Mouse (Mus musculus) midbrain, postnatal 0 days (tissue): Measurements from ENCODE around the gene 4632433K11Rik. TPM values are rescaled to one million over a fixed set of nuclear protein-coding genes. Genes with fewer than 3 reads are reported as not detected.
A peak's percentile ranks its signal among the peaks of the same experiment; 100 is the strongest.

Experiments
- ATAC-seq: fragments of 200-750 bp; cut with Nextera tagmentation; 2 replicates; pipeline ENCODE4 v1.8.0; 2017; ENCODE audit warnings: moderate number of reproducible peaks, mild to moderate bottlenecking, moderate TSS enrichment, moderate library complexity; ENCODE audit not compliant: low FRiP score
- DNase-seq: peaks from one replicate; pipeline ENCODE4 v3.0.0-alpha.2; 2015; ENCODE audit warnings: low spot score
- H3K27ac ChIP-seq: fragments of 300-500 bp; sonication (generic); 2 replicates; pipeline ENCODE4 v1.5.1; 2014; ENCODE audit warnings: low read depth, mild to moderate bottlenecking, low read length, mixed read lengths
- H3K27me3 ChIP-seq: fragments of 300-500 bp; sonication (generic); 2 replicates; pipeline ENCODE4 v1.6.1; 2014; ENCODE audit warnings: low read length, control low read depth, mixed read lengths; ENCODE audit not compliant: insufficient read depth
- H3K36me3 ChIP-seq: fragments of 300-500 bp; sonication (generic); 2 replicates; pipeline ENCODE4 v1.6.1; 2014; ENCODE audit warnings: low read length, control low read depth, mixed read lengths; ENCODE audit not compliant: insufficient read depth
- H3K4me1 ChIP-seq: fragments of 300-500 bp; sonication (generic); 2 replicates; pipeline ENCODE4 v1.6.1; 2014; ENCODE audit warnings: mild to moderate bottlenecking, control low read depth, antibody characterized with exemption, low read length, mixed read lengths; ENCODE audit not compliant: insufficient read depth
- H3K4me2 ChIP-seq: fragments of 300-500 bp; sonication (generic); 2 replicates; pipeline ENCODE4 v1.6.1; 2014; ENCODE audit warnings: low read depth, mild to moderate bottlenecking, low read length, mixed read lengths; ENCODE audit not compliant: poor library complexity, severe bottlenecking
- H3K4me3 ChIP-seq: fragments of 300-500 bp; sonication (generic); 2 replicates; pipeline ENCODE4 v1.5.1; 2014; ENCODE audit warnings: low read depth, mild to moderate bottlenecking, low read length, moderate library complexity
- H3K9ac ChIP-seq: fragments of 300-500 bp; sonication (generic); replicated peaks from 2 replicates; pipeline ENCODE4 v1.6.1; 2014; ENCODE audit warnings: mild to moderate bottlenecking, low read length, moderate library complexity, mixed read lengths; ENCODE audit not compliant: poor library complexity, severe bottlenecking
- H3K9me3 ChIP-seq: fragments of 300-500 bp; sonication (generic); 2 replicates; pipeline ENCODE4 v1.6.1; 2016; ENCODE audit warnings: low read length, control low read depth
- CTCF ChIP-seq: IDR thresholded peaks from 2 replicates; pipeline ENCODE4 v1.5.1; 2016; ENCODE audit warnings: antibody characterized with exemption, mild to moderate bottlenecking
- WGBS: fragments of 180-500 bp; shearing (Covaris S2); extraction: QIAGEN DNeasy Blood & Tissue Kit; methylation state at CpG from one replicate; pipeline ENCODE4 v1.1.7; 2014; 5-methylcytosine and 5-hydroxymethylcytosine counted together
- polyA plus RNA-seq: library from polyadenylated mRNA; unstranded; fragments of >200 nt; fragmentation: Nextera tagmentation; extraction: Ambion mirVana; gene quantifications from 2 replicates; pipeline ENCODE4 v1.2.1, GENCODE M21; 2015
- total RNA-seq: library from RNA; depleted of rRNA; stranded (reverse); fragments of >200 nt; gene quantifications from 2 replicates; pipeline ENCODE4 v1.2.3, GENCODE M21; 2014; rRNA removed

Gene 4632433K11Rik
- total and polyA plus RNA-seq, 2 experiments from 2014 or later: not detected

DNA sequence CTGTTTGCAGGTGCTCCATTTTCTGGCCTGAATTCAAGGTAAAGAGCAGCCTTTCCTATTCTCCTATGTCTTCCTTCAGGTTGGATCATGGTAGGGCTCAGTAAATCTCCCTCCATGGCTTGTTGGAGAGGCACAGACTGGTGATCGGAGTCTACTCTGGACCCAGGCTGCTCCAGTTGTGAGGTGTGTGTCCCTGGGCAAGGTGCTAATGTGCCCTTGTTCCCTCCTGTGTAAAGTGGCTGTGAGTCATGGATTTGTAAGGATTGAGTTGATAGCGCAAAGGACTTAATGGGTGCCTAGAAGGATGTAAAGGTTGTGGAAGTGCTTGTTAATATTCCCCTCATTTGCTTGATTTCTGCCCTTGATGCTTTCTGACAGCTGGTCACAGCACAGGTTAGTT, 48.0 kb downstream of the 4632433K11Rik start:
- H3K27me3 ChIP-seq: no peaks in the 10 kb centered on the region
- WGBS: 96% methylated on average over 2 of the region's 2 CpGs
- H3K9ac ChIP-seq: no peak overlapping the region
- 0 out of 2 replicates have a peak, but pooled peaks cover 7% of the 10 kb centered on the region for H3K4me1 ChIP-seq
- ATAC-seq: no peak
- no peak for DNase-seq
- no peak overlapping the region for H3K4me3 ChIP-seq
- no peaks in the 10 kb centered on the region for H3K9me3 ChIP-seq
- peaks cover 33% of the 10 kb centered on the region for H3K36me3 ChIP-seq
- H3K4me2 ChIP-seq: peak overlapping the region; percentile 91
- no peak overlapping the region for H3K27ac ChIP-seq
- no peak for TF ChIP-seq CTCF

- TF ChIP-seq CTCF: no peak
- Histone ChIP-seq H3K36me3 (peaks cover 22% of the 10 kb centered on the region), H3K4me1 (0 out of 2 replicates have a peak, but pooled peaks cover 7% of the 10 kb centered on the region), H3K9me3 (no peaks in the 10 kb centered on the region), H3K9ac (no peak overlapping the region), H3K27me3 (no peaks in the 10 kb centered on the region), H3K4me3 (no peak overlapping the region), H3K4me2 (no peak overlapping the region), H3K27ac (no peak overlapping the region)
- ATAC-seq (no peak), DNase-seq (no peak)
- 94% methylated on average over 18 of the region's 18 CpGs for WGBS
These were observed 49.6 kb downstream of the 4632433K11Rik start for GRCm38 (mm10) chr7:5083325-5084105.

Other genes with a start within 250 kb of the 4632433K11Rik start
- 14.6 and 16.6 TPM in 2 replicates for gene Tmem238, start 244.5 kb upstream of the 4632433K11Rik start, total RNA-seq
- 16.0 and 18.2 TPM in 2 replicates for gene Tmem238, start 244.5 kb upstream of the 4632433K11Rik start, polyA plus RNA-seq
- 131 and 177 TPM in 2 replicates for gene Rpl28, start 241.2 kb upstream of the 4632433K11Rik start, total RNA-seq
- 289 TPM in 2 replicates for gene Rpl28, start 241.2 kb upstream of the 4632433K11Rik start, polyA plus RNA-seq
- gene Ube2s, start 221.5 kb upstream of the 4632433K11Rik start, total RNA-seq: 264 and 276 TPM in 2 replicates
- 207 and 210 TPM in 2 replicates for gene Ube2s, start 221.5 kb upstream of the 4632433K11Rik start, polyA plus RNA-seq
- 51.4 and 68.5 TPM in 2 replicates for gene Shisa7, start 189.4 kb upstream of the 4632433K11Rik start, total RNA-seq
- 9.3 and 10.1 TPM in 2 replicates for gene Shisa7, start 189.4 kb upstream of the 4632433K11Rik start, polyA plus RNA-seq
- gene Isoc2b, start 163.9 kb upstream of the 4632433K11Rik start, total RNA-seq: 1.0 and 2.0 TPM in 2 replicates
- gene Isoc2b, start 163.9 kb upstream of the 4632433K11Rik start, polyA plus RNA-seq: 3.7 and 5.8 TPM in 2 replicates
- gene Isoc2a, start 157.0 kb upstream of the 4632433K11Rik start, total RNA-seq: 5.8 and 7.7 TPM in 2 replicates
- gene Isoc2a, start 157.0 kb upstream of the 4632433K11Rik start, polyA plus RNA-seq: 0.38 and 0.52 TPM in 2 replicates
- 0.57 TPM in 1 of 2 replicates, not detected in the other for gene Gm36210, start 127.6 kb upstream of the 4632433K11Rik start, total RNA-seq
- gene Gm36210, start 127.6 kb upstream of the 4632433K11Rik start, polyA plus RNA-seq: 0.32 and 0.43 TPM in 2 replicates
- gene Zfp628, start 118.9 kb upstream of the 4632433K11Rik start, total RNA-seq: 10.6 and 12.3 TPM in 2 replicates
- gene Zfp628, start 118.9 kb upstream of the 4632433K11Rik start, polyA plus RNA-seq: 5.1 and 5.6 TPM in 2 replicates
- 44.8 and 49.7 TPM in 2 replicates for gene Nat14, start 112.1 kb upstream of the 4632433K11Rik start, total RNA-seq
- gene Nat14, start 112.1 kb upstream of the 4632433K11Rik start, polyA plus RNA-seq: 33.2 and 35.9 TPM in 2 replicates
- gene Ssc5d, start 108.3 kb upstream of the 4632433K11Rik start, total RNA-seq: 1.9 and 3.4 TPM in 2 replicates
- 1.2 and 1.6 TPM in 2 replicates for gene Ssc5d, start 108.3 kb upstream of the 4632433K11Rik start, polyA plus RNA-seq
- 0.49 TPM in 1 of 2 replicates, not detected in the other for gene Sbk2, start 69.7 kb upstream of the 4632433K11Rik start, total RNA-seq
- 0.20 TPM in 1 of 2 replicates, not detected in the other for gene Sbk2, start 69.7 kb upstream of the 4632433K11Rik start, polyA plus RNA-seq
- 0.49 and 1.8 TPM in 2 replicates for gene Sbk3, start 63.0 kb upstream of the 4632433K11Rik start, total RNA-seq
- 0.45 and 0.46 TPM in 2 replicates for gene Sbk3, start 63.0 kb upstream of the 4632433K11Rik start, polyA plus RNA-seq
- 53.2 and 54.3 TPM in 2 replicates for gene Zfp579, start 38.0 kb upstream of the 4632433K11Rik start, total RNA-seq
- gene Zfp579, start 38.0 kb upstream of the 4632433K11Rik start, polyA plus RNA-seq: 43.1 and 43.3 TPM in 2 replicates
- 3.9 and 7.3 TPM in 2 replicates for gene Zfp524, start 19.7 kb upstream of the 4632433K11Rik start, total RNA-seq
- 2.9 and 3.5 TPM in 2 replicates for gene Zfp524, start 19.7 kb upstream of the 4632433K11Rik start, polyA plus RNA-seq
- 35.5 and 36.1 TPM in 2 replicates for gene Fiz1, start 19.4 kb upstream of the 4632433K11Rik start, total RNA-seq
- gene Fiz1, start 19.4 kb upstream of the 4632433K11Rik start, polyA plus RNA-seq: 22.8 and 25.7 TPM in 2 replicates
- gene Gm44973, start 18.6 kb upstream of the 4632433K11Rik start, total RNA-seq: not detected in 2 replicates
- gene Gm44973, start 18.6 kb upstream of the 4632433K11Rik start, polyA plus RNA-seq: 1.2 and 2.6 TPM in 2 replicates
- gene Zfp865, start 13.7 kb upstream of the 4632433K11Rik start, total RNA-seq: 35.0 and 48.4 TPM in 2 replicates
- 5.5 and 6.8 TPM in 2 replicates for gene Zfp865, start 13.7 kb upstream of the 4632433K11Rik start, polyA plus RNA-seq
- 65.6 and 68.8 TPM in 2 replicates for gene Ccdc106, start 13.6 kb upstream of the 4632433K11Rik start, total RNA-seq
- 75.4 and 77.3 TPM in 2 replicates for gene Ccdc106, start 13.6 kb upstream of the 4632433K11Rik start, polyA plus RNA-seq
- 5.0 and 8.0 TPM in 2 replicates for gene Zfp784, start 4.3 kb downstream of the 4632433K11Rik start, total RNA-seq
- 4.3 and 5.4 TPM in 2 replicates for gene Zfp784, start 4.3 kb downstream of the 4632433K11Rik start, polyA plus RNA-seq
- gene Zfp580, start 17.4 kb downstream of the 4632433K11Rik start, total RNA-seq: 55.6 and 77.7 TPM in 2 replicates
- gene Zfp580, start 17.4 kb downstream of the 4632433K11Rik start, polyA plus RNA-seq: 154 and 157 TPM in 2 replicates
- gene U2af2, start 28.0 kb downstream of the 4632433K11Rik start, total RNA-seq: 157 and 161 TPM in 2 replicates
- 74.7 and 78.2 TPM in 2 replicates for gene U2af2, start 28.0 kb downstream of the 4632433K11Rik start, polyA plus RNA-seq
- 399 and 484 TPM in 2 replicates for gene Epn1, start 46.1 kb downstream of the 4632433K11Rik start, total RNA-seq
- gene Epn1, start 46.1 kb downstream of the 4632433K11Rik start, polyA plus RNA-seq: 130 and 134 TPM in 2 replicates
- gene Rfpl4, start 82.8 kb downstream of the 4632433K11Rik start, total RNA-seq: not detected in 2 replicates
- not detected in 2 replicates for gene Rfpl4, start 82.8 kb downstream of the 4632433K11Rik start, polyA plus RNA-seq
- 1.3 TPM in 1 of 2 replicates, not detected in the other for gene Rasl2-9, start 91.8 kb downstream of the 4632433K11Rik start, total RNA-seq
- gene Rasl2-9, start 91.8 kb downstream of the 4632433K11Rik start, polyA plus RNA-seq: 0.57 and 0.72 TPM in 2 replicates
- not detected in 2 replicates for gene Vmn1r55, start 115.6 kb downstream of the 4632433K11Rik start, total RNA-seq
- not detected in 2 replicates for gene Vmn1r55, start 115.6 kb downstream of the 4632433K11Rik start, polyA plus RNA-seq
- gene Vmn1r56, start 162.6 kb downstream of the 4632433K11Rik start, total RNA-seq: not detected in 2 replicates
- gene Vmn1r56, start 162.6 kb downstream of the 4632433K11Rik start, polyA plus RNA-seq: not detected in 2 replicates
- gene Vmn1r57, start 184.4 kb downstream of the 4632433K11Rik start, total RNA-seq: not detected in 2 replicates
- not detected in 2 replicates for gene Vmn1r57, start 184.4 kb downstream of the 4632433K11Rik start, polyA plus RNA-seq